Mouse (Mus musculus) thymus, adult 2 months (tissue): Measurements from ENCODE around the gene Lman2l. TPM values are rescaled to one million over a fixed set of nuclear protein-coding genes. Genes with fewer than 3 reads are reported as not detected.

ENCODE experiments used
- DNase-seq: peaks from one replicate; pipeline ENCODE4 v3.0.0; 2021
- H3K27ac ChIP-seq: fragments of 200-500 bp; 2 replicates; pipeline ENCODE4 v1.5.1; 2012; ENCODE audit warnings: low read length, control low read depth; ENCODE audit not compliant: control insufficient read depth, insufficient read depth
- H3K27me3 ChIP-seq: fragments of 200-500 bp; 2 replicates; pipeline ENCODE4 v1.6.1; 2012; ENCODE audit warnings: mild to moderate bottlenecking, low read length, moderate library complexity, mixed read lengths; ENCODE audit not compliant: control insufficient read depth, insufficient read depth
- H3K36me3 ChIP-seq: fragments of 200-500 bp; 2 replicates; pipeline ENCODE4 v1.6.1; 2012; ENCODE audit warnings: mild to moderate bottlenecking, low read length, moderate library complexity; ENCODE audit not compliant: control insufficient read depth, insufficient read depth
- H3K4me1 ChIP-seq: fragments of 200-500 bp; replicated peaks from 2 replicates; pipeline ENCODE4 v1.6.1; 2012; ENCODE audit warnings: low read length; ENCODE audit not compliant: control insufficient read depth, insufficient read depth
- H3K4me3 ChIP-seq: fragments of 200-500 bp; 2 replicates; pipeline ENCODE4 v1.5.1; 2012; ENCODE audit warnings: mild to moderate bottlenecking, low read length, control low read depth, moderate library complexity; ENCODE audit not compliant: control insufficient read depth, insufficient read depth
- CTCF ChIP-seq: fragments of 200-500 bp; IDR thresholded peaks from 2 replicates; pipeline ENCODE4 v1.5.1; 2012; ENCODE audit warnings: mild to moderate bottlenecking, control low read depth, low read length, moderate library complexity, borderline replicate concordance; ENCODE audit not compliant: control insufficient read depth, poor library complexity, insufficient read depth; ENCODE audit errors: extremely low read depth
- POLR2A ChIP-seq: fragments of 200-500 bp; IDR thresholded peaks from 2 replicates; pipeline ENCODE4 v1.6.1; 2012; ENCODE audit warnings: mild to moderate bottlenecking, low read length, control low read depth, moderate library complexity; ENCODE audit not compliant: control insufficient read depth, poor library complexity, insufficient read depth; ENCODE audit errors: extremely low read depth
- WGBS: fragments of 180-500 bp; shearing (Covaris S2); methylation state at CpG from one replicate; pipeline ENCODE4 v1.1.7; 2018; 5-methylcytosine and 5-hydroxymethylcytosine counted together
- polyA plus RNA-seq: library from polyadenylated mRNA; depleted of rRNA; stranded (reverse); fragments of >200 nt; gene quantifications from 2 replicates; pipeline ENCODE4 v1.2.3, GENCODE M21; 2012

The Lman2l gene
- polyA plus RNA-seq, 1 experiment: 62.4 TPM

- Histone ChIP-seq H3K4me3 (no peak overlapping the region), H3K27ac (no peak overlapping the region), H3K27me3 (no peaks in the 10 kb centered on the region), H3K36me3 (peaks cover 78% of the 10 kb centered on the region), H3K4me1 (peaks cover 7% of the 10 kb centered on the region)
- 45% methylated on average over 2 of the region's 2 CpGs for WGBS
- DNase-seq: peak; percentile 16
- TF ChIP-seq POLR2A (no peak), CTCF (no peak)
These were observed 15.6 kb downstream of the Lman2l start for GRCm38 (mm10) chr1:36429511-36429910.

GRCm38 (mm10) chr1:36404531-36404930, 40.5 kb downstream of the Lman2l start:
- WGBS: 93% methylated on average over 6 of the region's 6 CpGs
- TF ChIP-seq POLR2A (no peak), CTCF (no peak)

GRCm38 (mm10) chr1:36401509-36401908, 43.6 kb downstream of the Lman2l start:
- Histone ChIP-seq H3K4me1 (no peaks in the 10 kb centered on the region), H3K36me3 (no peaks in the 10 kb centered on the region), H3K27ac (no peak overlapping the region), H3K4me3 (no peak overlapping the region), H3K27me3 (no peaks in the 10 kb centered on the region)
- DNase-seq: no peak
- 94% methylated on average over 4 of the region's 4 CpGs for WGBS
- TF ChIP-seq CTCF (no peak), POLR2A (no peak)

More at GRCm38 (mm10) chr1:36404531-36404930, 40.5 kb downstream of the Lman2l start:
- Histone ChIP-seq H3K4me1 (no peaks in the 10 kb centered on the region), H3K27me3 (no peaks in the 10 kb centered on the region), H3K36me3 (no peaks in the 10 kb centered on the region), H3K4me3 (no peak overlapping the region), H3K27ac (no peak overlapping the region)
- DNase-seq: no peak

GRCm38 (mm10) chr1:36397041-36397440, 48.0 kb downstream of the Lman2l start:
- H3K36me3 ChIP-seq: no peaks in the 10 kb centered on the region
- TF ChIP-seq POLR2A (no peak), CTCF (no peak)
- H3K27ac ChIP-seq: no peak overlapping the region
- no peaks in the 10 kb centered on the region for H3K27me3 ChIP-seq
- no peak overlapping the region for H3K4me3 ChIP-seq
- no peaks in the 10 kb centered on the region for H3K4me1 ChIP-seq
- no peak for DNase-seq
- 63% methylated on average over 6 of the region's 6 CpGs for WGBS

GRCm38 (mm10) chr1:36379582-36379981, 65.5 kb downstream of the Lman2l start:
- Histone ChIP-seq H3K27me3 (no peaks in the 10 kb centered on the region), H3K36me3 (no peaks in the 10 kb centered on the region), H3K27ac (no peak overlapping the region), H3K4me1 (no peaks in the 10 kb centered on the region), H3K4me3 (no peak overlapping the region)
- 86% methylated on average over 4 of the region's 4 CpGs for WGBS
- no peak for DNase-seq
- no peak for TF ChIP-seq POLR2A
- TF ChIP-seq CTCF: no peak

GRCm38 (mm10) chr1:36378880-36379279, 66.2 kb downstream of the Lman2l start:
- H3K4me1 ChIP-seq: no peaks in the 10 kb centered on the region
- TF ChIP-seq CTCF (no peak), POLR2A (no peak)
- 91% methylated on average over 6 of the region's 6 CpGs for WGBS

GRCm38 (mm10) chr1:36371934-36372845, 72.9 kb downstream of the Lman2l start, which contains the start of gene Fer1l5:
Gene Fer1l5 (plus strand): TSS chr1:36372291.
- DNase-seq: no peak
- Histone ChIP-seq H3K27ac (no peak within 1 kb of the TSS), H3K27me3 (no peaks in the 10 kb centered on the region), H3K4me3 (no peak within 1 kb of the TSS), H3K4me1 (peaks cover 11% of the 10 kb centered on the region), H3K36me3 (no peaks in the 10 kb centered on the region)
- WGBS: 93% methylated on average over 10 of the region's 10 CpGs
- TF ChIP-seq POLR2A (no peak), CTCF (no peak)

More at GRCm38 (mm10) chr1:36378880-36379279, 66.2 kb downstream of the Lman2l start:
- Histone ChIP-seq H3K36me3 (no peaks in the 10 kb centered on the region), H3K27me3 (no peaks in the 10 kb centered on the region), H3K27ac (no peak overlapping the region), H3K4me3 (no peak overlapping the region)
- no peak for DNase-seq
